Mouse (Mus musculus) forebrain, embryonic 15.5 days (tissue): ENCODE data around the gene Kcnh2. TPM values are rescaled to one million over a fixed set of nuclear protein-coding genes. Genes with fewer than 3 reads are reported as not detected.

Experiments
- ATAC-seq: fragments of 200-750 bp; cut with Nextera tagmentation; replicated peaks from 2 replicates; pipeline ENCODE4 v1.8.0; 2017; ENCODE audit warnings: mild to moderate bottlenecking, moderate TSS enrichment, moderate library complexity
- H3K27ac ChIP-seq: fragments of 300-500 bp; sonication (generic); replicated peaks from 2 replicates; pipeline ENCODE4 v1.5.1; 2015; ENCODE audit warnings: mild to moderate bottlenecking, inconsistent platforms
- H3K27me3 ChIP-seq: fragments of 300-500 bp; sonication (generic); 2 replicates; pipeline ENCODE4 v1.6.1; 2015; ENCODE audit warnings: inconsistent platforms
- H3K36me3 ChIP-seq: fragments of 300-500 bp; sonication (generic); 2 replicates; pipeline ENCODE4 v1.6.1; 2015; ENCODE audit warnings: mild to moderate bottlenecking, inconsistent platforms
- H3K4me1 ChIP-seq: fragments of 300-500 bp; sonication (generic); 2 replicates; pipeline ENCODE4 v1.6.1; 2015; ENCODE audit warnings: inconsistent platforms
- H3K4me2 ChIP-seq: fragments of 300-500 bp; sonication (generic); replicated peaks from 2 replicates; pipeline ENCODE4 v1.6.1; 2015; ENCODE audit warnings: mild to moderate bottlenecking, inconsistent platforms
- H3K4me3 ChIP-seq: fragments of 300-500 bp; sonication (generic); 2 replicates; pipeline ENCODE4 v1.5.1; 2015; ENCODE audit warnings: mild to moderate bottlenecking, inconsistent platforms
- H3K9ac ChIP-seq: fragments of 300-500 bp; sonication (generic); replicated peaks from 2 replicates; pipeline ENCODE4 v1.6.1; 2015; ENCODE audit warnings: mild to moderate bottlenecking, inconsistent platforms
- H3K9me3 ChIP-seq: fragments of 300-500 bp; sonication (generic); 2 replicates; pipeline ENCODE4 v1.6.1; 2016; ENCODE audit warnings: inconsistent platforms
- WGBS: fragments of 180-500 bp; shearing (Covaris S2); methylation state at CpG from one replicate; pipeline ENCODE4 v1.1.7; 2015; ENCODE audit warnings: mixed read lengths; 5-methylcytosine and 5-hydroxymethylcytosine counted together
- polyA plus RNA-seq: library from polyadenylated mRNA; unstranded; fragments of >200 nt; fragmentation: Nextera tagmentation; extraction: Ambion mirVana; gene quantifications from 2 replicates; pipeline ENCODE4 v1.2.1, GENCODE M21; 2015

The Kcnh2 gene
- polyA plus RNA-seq, 1 experiment from 2014 or later = 6.4 TPM

GRCm38 (mm10) chr5:24342966-24343365, 8.4 kb downstream of the Kcnh2 start:
- H3K9me3 ChIP-seq = no peaks in the 10 kb centered on the region
- H3K9ac ChIP-seq = no peak overlapping the region
- 0 out of 2 replicates have a peak overlapping the region, but pooled peaks have one; percentile 87 for H3K27ac ChIP-seq
- no peak overlapping the region for H3K4me2 ChIP-seq
- ATAC-seq = no peak
- no peak overlapping the region for H3K4me3 ChIP-seq
- H3K36me3 ChIP-seq = no peaks in the 10 kb centered on the region
- no peaks in the 10 kb centered on the region for H3K27me3 ChIP-seq
- 71% methylated on average over 8 of the region's 8 CpGs for WGBS
- H3K4me1 ChIP-seq = peaks cover 43% of the 10 kb centered on the region

DNA sequence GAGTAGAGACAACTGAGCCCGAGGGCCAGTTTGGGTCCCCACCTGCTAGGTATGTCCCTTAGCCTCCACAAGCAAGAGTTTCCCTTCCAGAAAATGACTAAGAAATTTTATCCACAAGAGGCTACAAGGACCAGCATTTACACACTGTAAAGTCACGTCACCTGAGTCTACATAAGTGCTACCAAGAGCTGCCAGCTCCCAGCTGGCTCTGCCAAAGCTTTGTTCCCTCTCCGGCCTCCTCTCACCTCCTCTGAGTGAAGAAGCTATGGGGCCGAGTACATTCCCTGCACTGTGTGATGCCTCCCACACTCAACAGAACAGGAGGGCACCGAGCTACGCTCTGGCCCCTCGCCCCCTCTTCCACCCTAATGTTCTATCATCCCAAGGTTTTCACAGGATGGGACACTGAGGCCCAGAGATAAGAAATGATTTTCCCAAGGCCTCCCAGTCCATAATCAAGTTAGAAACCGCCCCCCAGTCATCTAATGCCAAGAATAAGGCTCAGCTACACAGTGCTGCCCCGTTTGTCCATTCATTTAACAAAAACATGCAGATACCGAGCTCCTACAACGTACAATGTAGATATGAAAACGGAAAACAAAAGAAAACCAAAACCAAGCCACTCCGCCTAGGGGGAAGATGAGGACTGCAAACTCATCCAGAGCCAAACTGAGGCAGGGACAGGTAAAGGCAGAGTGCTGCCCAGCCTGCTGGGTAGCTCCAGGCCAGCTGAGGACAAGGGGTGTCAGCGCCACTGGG, 9.0 kb downstream of the Kcnh2 start:
- peaks cover 42% of the 10 kb centered on the region for H3K4me1 ChIP-seq
- H3K27ac ChIP-seq = peak overlapping the region; percentile 29; the same call in 1 of the 2 replicates
- 77% methylated on average over 14 of the region's 14 CpGs for WGBS
- no peaks in the 10 kb centered on the region for H3K9me3 ChIP-seq
- H3K27me3 ChIP-seq = no peaks in the 10 kb centered on the region
- H3K4me2 ChIP-seq = no peak overlapping the region
- no peak overlapping the region for H3K4me3 ChIP-seq
- no peak overlapping the region for H3K9ac ChIP-seq
- no peaks in the 10 kb centered on the region for H3K36me3 ChIP-seq
- ATAC-seq = no peak

- 78% methylated on average over 2 of the region's 2 CpGs for WGBS
- H3K27ac ChIP-seq = no peak overlapping the region
- no peak for ATAC-seq
- no peaks in the 10 kb centered on the region for H3K36me3 ChIP-seq
- no peak overlapping the region for H3K4me3 ChIP-seq
- no peaks in the 10 kb centered on the region for H3K9me3 ChIP-seq
- no peak overlapping the region for H3K9ac ChIP-seq
- no peak overlapping the region for H3K4me2 ChIP-seq
- H3K4me1 ChIP-seq = peaks cover 21% of the 10 kb centered on the region
- no peaks in the 10 kb centered on the region for H3K27me3 ChIP-seq
These were observed 13.6 kb downstream of the Kcnh2 start for GRCm38 (mm10) chr5:24337821-24338220.

- Histone ChIP-seq H3K27me3 (no peaks in the 10 kb centered on the region), H3K9me3 (no peaks in the 10 kb centered on the region), H3K4me1 (peaks cover 19% of the 10 kb centered on the region), H3K27ac (no peak overlapping the region), H3K4me2 (no peak overlapping the region), H3K36me3 (no peaks in the 10 kb centered on the region), H3K4me3 (no peak overlapping the region), H3K9ac (no peak overlapping the region)
- 46% methylated on average over 9 of the region's 9 CpGs for WGBS
- no peak for ATAC-seq
These were observed 14.0 kb downstream of the Kcnh2 start for GRCm38 (mm10) chr5:24337366-24337765.

GRCm38 (mm10) chr5:24335888-24336511, 15.4 kb downstream of the Kcnh2 start:
- no peak overlapping the region for H3K27ac ChIP-seq
- H3K9ac ChIP-seq = no peak overlapping the region
- 15% methylated on average over 3 of the region's 3 CpGs for WGBS

DNA sequence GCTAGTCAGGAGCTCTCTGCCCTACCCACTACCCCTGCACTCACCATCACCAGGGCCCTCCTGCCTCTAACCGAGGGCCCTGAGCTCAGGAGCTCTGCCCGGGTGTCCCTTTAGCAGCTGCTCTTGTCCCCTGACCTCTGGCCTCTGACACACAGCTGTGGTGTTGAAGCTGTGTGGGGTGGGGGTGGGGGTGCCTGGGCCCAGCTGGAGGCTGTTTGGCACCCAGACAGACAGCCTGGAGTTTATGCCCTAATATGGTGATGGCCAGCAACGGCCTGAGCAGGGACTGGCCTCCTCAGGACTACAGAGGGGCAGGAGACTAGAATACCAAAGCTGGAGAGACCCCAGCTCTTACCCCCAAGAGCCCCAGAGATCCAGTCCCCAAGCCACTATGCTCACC, 16.7 kb downstream of the Kcnh2 start:
- Histone ChIP-seq H3K9me3 (no peaks in the 10 kb centered on the region), H3K4me2 (no peak overlapping the region), H3K36me3 (no peaks in the 10 kb centered on the region), H3K27me3 (no peaks in the 10 kb centered on the region), H3K27ac (no peak overlapping the region), H3K4me3 (no peak overlapping the region), H3K4me1 (peaks cover 6% of the 10 kb centered on the region; the same call in 1 of the 2 replicates), H3K9ac (no peak overlapping the region)
- 59% methylated on average over 3 of the region's 3 CpGs for WGBS
- ATAC-seq = no peak

More at GRCm38 (mm10) chr5:24335888-24336511, 15.4 kb downstream of the Kcnh2 start:
- H3K4me3 ChIP-seq = no peak overlapping the region
- ATAC-seq = peak; percentile 89
- no peak overlapping the region for H3K4me2 ChIP-seq
- no peaks in the 10 kb centered on the region for H3K9me3 ChIP-seq
- H3K36me3 ChIP-seq = no peaks in the 10 kb centered on the region
- peaks cover 5% of the 10 kb centered on the region; the same call in 1 of the 2 replicates for H3K4me1 ChIP-seq
- H3K27me3 ChIP-seq = no peaks in the 10 kb centered on the region

GRCm38 (mm10) chr5:24332401-24332800, 19.0 kb downstream of the Kcnh2 start:
- H3K27ac ChIP-seq = no peak overlapping the region
- no peaks in the 10 kb centered on the region for H3K36me3 ChIP-seq
- H3K4me3 ChIP-seq = no peak overlapping the region
- H3K9me3 ChIP-seq = no peaks in the 10 kb centered on the region
- H3K4me1 ChIP-seq = peaks cover 19% of the 10 kb centered on the region
- ATAC-seq = no peak
- no peak overlapping the region for H3K4me2 ChIP-seq
- no peaks in the 10 kb centered on the region for H3K27me3 ChIP-seq
- H3K9ac ChIP-seq = no peak overlapping the region
- 80% methylated on average over 4 of the region's 4 CpGs for WGBS

DNA sequence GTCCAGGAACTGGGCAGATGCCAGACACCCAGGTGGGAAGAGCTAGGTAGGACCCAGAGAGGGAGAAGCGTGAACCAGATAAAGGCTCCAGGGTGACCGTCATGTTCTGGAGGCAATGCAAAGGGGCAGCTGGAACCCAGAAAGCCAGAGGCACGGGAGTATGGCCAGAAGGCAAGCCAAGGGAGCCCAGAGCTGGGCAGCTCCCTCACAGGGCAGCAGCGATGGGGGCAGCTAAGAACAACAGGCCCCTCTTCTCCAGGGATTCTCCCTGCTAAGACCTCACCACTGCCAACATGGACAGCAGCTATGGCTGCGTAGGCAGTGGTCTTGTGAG, 21.5 kb downstream of the Kcnh2 start:
- H3K4me1 ChIP-seq = peaks cover 17% of the 10 kb centered on the region
- H3K36me3 ChIP-seq = peaks cover 6% of the 10 kb centered on the region; the same call in 1 of the 2 replicates
- no peak overlapping the region for H3K4me3 ChIP-seq
- no peak overlapping the region; the same call in 1 of the 2 replicates for H3K27ac ChIP-seq
- WGBS = 44% methylated on average over 5 of the region's 5 CpGs
- no peaks in the 10 kb centered on the region for H3K27me3 ChIP-seq
- no peak overlapping the region for H3K9ac ChIP-seq
- no peak; the same call in 1 of the 2 replicates for ATAC-seq
- H3K9me3 ChIP-seq = no peaks in the 10 kb centered on the region
- no peak overlapping the region for H3K4me2 ChIP-seq

GRCm38 (mm10) chr5:24329212-24329964, 22.0 kb downstream of the Kcnh2 start:
- Histone ChIP-seq H3K4me2 (peak overlapping the region; percentile 46), H3K9me3 (no peaks in the 10 kb centered on the region), H3K4me3 (peak overlapping the region; percentile 21), H3K27ac (no peak overlapping the region; the same call in 1 of the 2 replicates), H3K36me3 (peaks cover 6% of the 10 kb centered on the region; the same call in 1 of the 2 replicates), H3K27me3 (no peaks in the 10 kb centered on the region), H3K9ac (peak overlapping the region; percentile 38), H3K4me1 (peaks cover 17% of the 10 kb centered on the region)
- peak; percentile 67 for ATAC-seq
- WGBS = 3% methylated on average over 26 of the region's 27 CpGs

GRCm38 (mm10) chr5:24328813-24329211, 22.6 kb downstream of the Kcnh2 start:
- 52% methylated on average over 6 of the region's 6 CpGs for WGBS
- H3K4me2 ChIP-seq = peak overlapping the region; percentile 46
- ATAC-seq = peak; percentile 32; the same call in 1 of the 2 replicates
- no peak overlapping the region; the same call in 1 of the 2 replicates for H3K27ac ChIP-seq
- H3K9ac ChIP-seq = peak overlapping the region; percentile 38
- H3K4me1 ChIP-seq = peaks cover 17% of the 10 kb centered on the region
- H3K27me3 ChIP-seq = no peaks in the 10 kb centered on the region
- peaks cover 6% of the 10 kb centered on the region for H3K36me3 ChIP-seq
- H3K9me3 ChIP-seq = no peaks in the 10 kb centered on the region
- H3K4me3 ChIP-seq = peak overlapping the region; percentile 21

- H3K9ac ChIP-seq = no peak overlapping the region
- H3K9me3 ChIP-seq = no peaks in the 10 kb centered on the region
- no peak overlapping the region for H3K4me2 ChIP-seq
- WGBS = 63% methylated on average over 4 of the region's 4 CpGs
- no peak for ATAC-seq
- no peak overlapping the region for H3K27ac ChIP-seq
- H3K27me3 ChIP-seq = no peaks in the 10 kb centered on the region
- peaks cover 25% of the 10 kb centered on the region for H3K4me1 ChIP-seq
- peaks cover 6% of the 10 kb centered on the region for H3K36me3 ChIP-seq
- H3K4me3 ChIP-seq = no peak overlapping the region
These were observed 24.5 kb downstream of the Kcnh2 start for GRCm38 (mm10) chr5:24326842-24327417.
